Mouse (Mus musculus) cerebellum, adult 8-10 months (tissue): ENCODE measurements around the gene Krtap10-10.

Experiments
- DNase-seq: peaks from one replicate; pipeline ENCODE4 v3.0.0; 2022

Krtap10-10 gene

GRCm38 (mm10) chr10:77869651-77870050 is 33.9 kb downstream of the Krtap10-10 start:
- DNase-seq = no peak

- no peak for DNase-seq
Measured at GRCm38 (mm10) chr10:77878985-77879384, 43.2 kb downstream of the Krtap10-10 start.

- no peak for DNase-seq
Measured at GRCm38 (mm10) chr10:77880305-77880704, 44.6 kb downstream of the Krtap10-10 start.

GRCm38 (mm10) chr10:77882553-77882952 is 46.8 kb downstream of the Krtap10-10 start:
- DNase-seq = no peak

- no peak for DNase-seq
Measured at GRCm38 (mm10) chr10:77886007-77886747, 50.4 kb downstream of the Krtap10-10 start.
